Mouse (Mus musculus) erythroblast, adult 5-6 weeks (primary cell): ENCODE results near the gene Rad54l. TPM values are rescaled to one million over a fixed set of nuclear protein-coding genes. Genes with fewer than 3 reads are reported as not detected.

Source experiments
- ATAC-seq: replicated peaks from 2 replicates; pipeline ENCODE4 v1.8.0; 2016; ENCODE audit warnings: moderate number of reproducible peaks, mild to moderate bottlenecking, moderate TSS enrichment, inconsistent platforms; ENCODE audit not compliant: poor library complexity, low FRiP score, severe bottlenecking
- total RNA-seq, 2 experiments: library from RNA; stranded (forward) in 1 of 2; stranded (reverse) in 1 of 2; fragments of 150-400 nt in 1 of 2; fragments of 200-764, 138-1000 nt in 1 of 2; gene quantifications; 2 replicates each; pipeline versions ENCODE4 v1.2.3 to v1.2.4; 2015 to 2017; ENCODE audit warnings: low replicate concordance in 2 of 2

The Rad54l gene
- total RNA-seq (2015; ENCODE audit: low replicate concordance) (7.7 and 8.1 TPM in 2 replicates), total RNA-seq (2017; ENCODE audit: low replicate concordance) (14.8 and 16.8 TPM in 2 replicates)

GRCm38 (mm10) chr4:116123602-116124519 is at the start of gene Rad54l, which contains the start of gene Pomgnt1:
Rad54l (minus strand) TSS chr4:116123690.
Pomgnt1 (plus strand) TSS chr4:116123840.
- peak; percentile 94 for ATAC-seq

GRCm38 (mm10) chr4:116173072-116173471 is 49.6 kb upstream of the Rad54l start, which contains the start of the genes 1700042G07Rik and Gm49337:
1700042G07Rik (plus strand) TSS chr4:116173372.
Gm49337 (plus strand) TSS chr4:116173384.
- no peak for ATAC-seq

- no peak for ATAC-seq
Observed at GRCm38 (mm10) chr4:116169353-116169672, 45.8 kb upstream of the Rad54l start.

GRCm38 (mm10) chr4:116168617-116169352 is 45.3 kb upstream of the Rad54l start:
- peak; percentile 50; the same call in 1 of the 2 replicates for ATAC-seq

- no peak for ATAC-seq
Observed at GRCm38 (mm10) chr4:116167404-116167803, 43.9 kb upstream of the Rad54l start, which contains the start of gene Tspan1. Tspan1 (minus strand) TSS chr4:116167601.

- ATAC-seq = no peak
Observed at GRCm38 (mm10) chr4:116165708-116166407, 42.4 kb upstream of the Rad54l start.

- ATAC-seq = no peak
Observed at GRCm38 (mm10) chr4:116164759-116165554, 41.5 kb upstream of the Rad54l start.

- 0 out of 2 replicates have a peak, but pooled peaks have one; percentile 56 for ATAC-seq
Observed at GRCm38 (mm10) chr4:116162142-116162541, 38.7 kb upstream of the Rad54l start.

- ATAC-seq = no peak
Observed at GRCm38 (mm10) chr4:116160769-116161168, 37.3 kb upstream of the Rad54l start.

- no peak for ATAC-seq
Observed at GRCm38 (mm10) chr4:116159912-116160311, 36.4 kb upstream of the Rad54l start.

GRCm38 (mm10) chr4:116157882-116158281 is 34.4 kb upstream of the Rad54l start:
- ATAC-seq = no peak

- no peak for ATAC-seq
Observed at GRCm38 (mm10) chr4:116152702-116153101, 29.2 kb upstream of the Rad54l start.

- ATAC-seq = no peak
Observed at GRCm38 (mm10) chr4:116151238-116151637, 27.7 kb upstream of the Rad54l start, which contains the start of gene Lurap1. Lurap1 (minus strand) TSS chr4:116151338.

- ATAC-seq = 0 out of 2 replicates have a peak, but pooled peaks have one; percentile 7
Observed at GRCm38 (mm10) chr4:116150862-116151221, 27.4 kb upstream of the Rad54l start.

- peak; percentile 88 for ATAC-seq
Observed at GRCm38 (mm10) chr4:116150156-116150861, 26.8 kb upstream of the Rad54l start.

GRCm38 (mm10) chr4:116149812-116150155 is 26.3 kb upstream of the Rad54l start:
- no peak for ATAC-seq

GRCm38 (mm10) chr4:116143891-116144717 is 20.6 kb upstream of the Rad54l start:
- ATAC-seq = no peak
